Mouse (Mus musculus) myocyte (in vitro differentiated cells): ENCODE data around the gene Lime1.

Experiments used
- CEBPB ChIP-seq: IDR thresholded peaks from 2 replicates; pipeline ENCODE4 v1.6.1; 2011; ENCODE audit warnings: mild to moderate bottlenecking, moderate library complexity; ENCODE audit not compliant: poor library complexity, insufficient read depth, severe bottlenecking
- E2F4 ChIP-seq: IDR thresholded peaks from one replicate; pipeline ENCODE4 v1.6.1; 2011; ENCODE audit warnings: mild to moderate bottlenecking, control low read depth, moderate library complexity; ENCODE audit not compliant: insufficient read depth
- MAX ChIP-seq: IDR thresholded peaks from one replicate; pipeline ENCODE4 v1.6.1; 2011; ENCODE audit warnings: low read depth, mild to moderate bottlenecking, control low read depth
- MYOD1 ChIP-seq, 3 experiments: IDR thresholded peaks; one replicate each; pipeline ENCODE4 v1.6.1; 2011; ENCODE audit warnings: control low read depth in 2 of 3, low read depth in 2 of 3, mild to moderate bottlenecking in 2 of 3, moderate library complexity in 1 of 3; ENCODE audit not compliant: insufficient read length in 2 of 3, control insufficient read depth in 1 of 3
- MYOG ChIP-seq, 3 experiments: IDR thresholded peaks; one replicate each; pipeline ENCODE4 v1.6.1; 2011; ENCODE audit warnings: control low read depth in 2 of 3, low read depth in 2 of 3, mild to moderate bottlenecking in 2 of 3; ENCODE audit not compliant: insufficient read length in 2 of 3, control insufficient read depth in 1 of 3, insufficient read depth in 1 of 3
- POLR2A ChIP-seq: IDR thresholded peaks from one replicate; pipeline ENCODE4 v1.6.1; 2011; ENCODE audit warnings: low read depth, mild to moderate bottlenecking, control low read depth, moderate library complexity; ENCODE audit not compliant: insufficient read length
- POLR2AphosphoS2 ChIP-seq: IDR thresholded peaks from one replicate; pipeline ENCODE4 v1.6.1; 2011; ENCODE audit warnings: low read depth, control low read depth; ENCODE audit not compliant: insufficient read length
- REST ChIP-seq: IDR thresholded peaks from one replicate; pipeline ENCODE4 v1.6.1; 2011; ENCODE audit warnings: mild to moderate bottlenecking, control low read depth, moderate library complexity; ENCODE audit not compliant: insufficient read depth, insufficient read length
- TCF12 ChIP-seq: IDR thresholded peaks from one replicate; pipeline ENCODE4 v1.6.1; 2011; ENCODE audit warnings: mild to moderate bottlenecking, control low read depth; ENCODE audit not compliant: poor library complexity, insufficient read depth, severe bottlenecking
- TCF3 ChIP-seq: IDR thresholded peaks from one replicate; pipeline ENCODE4 v1.6.1; 2011; ENCODE audit warnings: low read depth, control low read depth; ENCODE audit not compliant: insufficient read length
- USF1 ChIP-seq: IDR thresholded peaks from one replicate; pipeline ENCODE4 v1.6.1; 2011; ENCODE audit warnings: low read depth, mild to moderate bottlenecking, control low read depth, moderate library complexity

GRCm38 (mm10) chr2:181403722-181404121 lies 23.8 kb downstream of the Lime1 start:
- TF ChIP-seq MAX (no peak), USF1 (no peak), E2F4 (no peak), POLR2A (no peak), MYOD1 (IDR thresholded peaks at IDR 0.05; ENCODE audit: control insufficient read depth in 1 of 3, insufficient read length in 2 of 3, low read depth in 2 of 3) (no peak), CEBPB (no peak), MYOG (IDR thresholded peaks at IDR 0.05; ENCODE audit: control insufficient read depth in 1 of 3, insufficient read depth in 1 of 3, insufficient read length in 2 of 3, low read depth in 2 of 3) (no peak), POLR2AphosphoS2 (no peak), TCF12 (no peak), REST (no peak), TCF3 (no peak)
